Mouse (Mus musculus) liver, adult 2 months (tissue): ENCODE measurements around the gene Rasa2. TPM values are rescaled to one million over a fixed set of nuclear protein-coding genes. Genes with fewer than 3 reads are reported as not detected.

ENCODE experiments used
- DNase-seq: peaks from one replicate; pipeline ENCODE4 v3.0.0-alpha.2; 2011; ENCODE audit warnings: low read depth, low spot score; ENCODE audit errors: extremely low read depth
- H3K27ac ChIP-seq: fragments of 200-500 bp; replicated peaks from 2 replicates; pipeline ENCODE4 v1.5.1; 2012; ENCODE audit warnings: low read depth, mild to moderate bottlenecking, control low read depth, inconsistent platforms, low read length; ENCODE audit not compliant: insufficient read depth
- H3K27me3 ChIP-seq: fragments of 200-500 bp; 2 replicates; pipeline ENCODE4 v1.6.1; 2012; ENCODE audit warnings: mild to moderate bottlenecking, moderate library complexity, low read length, inconsistent platforms; ENCODE audit not compliant: control insufficient read depth, insufficient read depth
- H3K36me3 ChIP-seq: fragments of 200-500 bp; 2 replicates; pipeline ENCODE4 v1.6.1; 2012; ENCODE audit warnings: low read length, inconsistent platforms; ENCODE audit not compliant: control insufficient read depth, insufficient read depth
- H3K4me1 ChIP-seq: fragments of 200-500 bp; 2 replicates; pipeline ENCODE4 v1.6.1; 2011; ENCODE audit warnings: low read length; ENCODE audit not compliant: control insufficient read depth, insufficient read depth
- H3K4me3 ChIP-seq: fragments of 200-500 bp; 2 replicates; pipeline ENCODE4 v1.5.1; 2011; ENCODE audit warnings: low read depth, mild to moderate bottlenecking, control low read depth, low read length, moderate library complexity; ENCODE audit not compliant: insufficient read depth
- H3K79me2 ChIP-seq: fragments of 200-500 bp; 2 replicates; pipeline ENCODE4 v1.6.1; 2012; ENCODE audit warnings: inconsistent platforms, mild to moderate bottlenecking, low read length, moderate library complexity; ENCODE audit not compliant: control insufficient read depth, insufficient read depth
- H3K9ac ChIP-seq: fragments of 200-500 bp; 2 replicates; pipeline ENCODE4 v1.6.1; 2012; ENCODE audit warnings: low read depth, mild to moderate bottlenecking, control low read depth, inconsistent platforms, low read length
- CTCF ChIP-seq: fragments of 200-500 bp; IDR thresholded peaks from 2 replicates; pipeline ENCODE4 v1.5.1; 2011; ENCODE audit warnings: low read depth, low read length, control low read depth
- POLR2A ChIP-seq: fragments of 200-500 bp; IDR thresholded peaks from 2 replicates; pipeline ENCODE4 v1.6.1; 2011; ENCODE audit warnings: low read length, control low read depth; ENCODE audit not compliant: insufficient read depth; ENCODE audit errors: extremely low read depth
- WGBS: fragments of 180-500 bp; shearing (Covaris S2); methylation state at CpG from one replicate; pipeline ENCODE4 v1.1.7; 2018; 5-methylcytosine and 5-hydroxymethylcytosine counted together
- polyA plus RNA-seq: library from polyadenylated mRNA; depleted of rRNA; stranded (reverse); fragments of >200 nt; gene quantifications from 2 replicates; pipeline ENCODE4 v1.2.3, GENCODE M21; 2012
- total RNA-seq: library from RNA; depleted of rRNA; stranded (reverse); fragments of >200 nt; gene quantifications from 2 replicates; pipeline ENCODE4 v1.2.3, GENCODE M21; 2014

Rasa2 gene
- total and polyA plus RNA-seq, 2 experiments, result 0.38 to 1.7 TPM

GRCm38 (mm10) chr9:96675071-96675762, 43.8 kb upstream of the Rasa2 start:
- DNase-seq, result peak; percentile 50
- 33% methylated on average over 5 of the region's 5 CpGs for WGBS
- Histone ChIP-seq H3K79me2 (no peaks in the 10 kb centered on the region), H3K27ac (no peak overlapping the region), H3K4me1 (no peaks in the 10 kb centered on the region), H3K27me3 (no peaks in the 10 kb centered on the region), H3K9ac (no peak overlapping the region), H3K4me3 (no peak overlapping the region), H3K36me3 (no peaks in the 10 kb centered on the region)
- TF ChIP-seq CTCF (peak; percentile 77), POLR2A (no peak)

DNA sequence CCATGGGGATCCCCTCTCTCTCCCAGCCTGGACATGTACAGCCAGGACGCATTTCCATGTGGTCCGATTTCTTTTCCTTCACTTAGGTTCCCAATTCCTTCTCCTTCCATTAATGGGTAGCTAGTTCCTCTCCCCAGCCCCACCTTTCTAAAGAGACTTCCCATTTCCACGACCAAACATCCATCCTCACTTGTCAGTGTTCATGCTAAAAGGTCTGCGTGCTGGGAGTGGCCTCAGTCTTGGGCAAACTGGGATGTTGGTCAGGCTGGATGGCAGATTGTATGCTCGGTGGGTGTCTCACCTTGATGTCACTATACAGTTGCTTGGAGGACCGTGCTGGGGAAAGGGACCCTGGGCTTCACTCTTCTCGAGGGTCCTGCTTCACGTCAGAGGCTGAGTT, 42.9 kb upstream of the Rasa2 start:
- TF ChIP-seq POLR2A, result no peak
- no peak for TF ChIP-seq CTCF
- Histone ChIP-seq H3K4me1 (no peaks in the 10 kb centered on the region), H3K9ac (no peak overlapping the region), H3K4me3 (no peak overlapping the region), H3K27me3 (no peaks in the 10 kb centered on the region), H3K27ac (no peak overlapping the region), H3K36me3 (no peaks in the 10 kb centered on the region), H3K79me2 (no peaks in the 10 kb centered on the region)
- no peak for DNase-seq
- 90% methylated on average over 8 of the region's 8 CpGs for WGBS

- no peaks in the 10 kb centered on the region for H3K27me3 ChIP-seq
- H3K36me3 ChIP-seq, result no peaks in the 10 kb centered on the region
- TF ChIP-seq CTCF (no peak), POLR2A (no peak)
- H3K4me1 ChIP-seq, result no peaks in the 10 kb centered on the region
- H3K4me3 ChIP-seq, result no peak overlapping the region
- H3K79me2 ChIP-seq, result no peaks in the 10 kb centered on the region
- no peak for DNase-seq
- WGBS, result 91% methylated on average over 2 of the region's 2 CpGs
- H3K27ac ChIP-seq, result no peak overlapping the region
- H3K9ac ChIP-seq, result no peak overlapping the region
These were observed 41.0 kb upstream of the Rasa2 start for GRCm38 (mm10) chr9:96672466-96672865.

DNA sequence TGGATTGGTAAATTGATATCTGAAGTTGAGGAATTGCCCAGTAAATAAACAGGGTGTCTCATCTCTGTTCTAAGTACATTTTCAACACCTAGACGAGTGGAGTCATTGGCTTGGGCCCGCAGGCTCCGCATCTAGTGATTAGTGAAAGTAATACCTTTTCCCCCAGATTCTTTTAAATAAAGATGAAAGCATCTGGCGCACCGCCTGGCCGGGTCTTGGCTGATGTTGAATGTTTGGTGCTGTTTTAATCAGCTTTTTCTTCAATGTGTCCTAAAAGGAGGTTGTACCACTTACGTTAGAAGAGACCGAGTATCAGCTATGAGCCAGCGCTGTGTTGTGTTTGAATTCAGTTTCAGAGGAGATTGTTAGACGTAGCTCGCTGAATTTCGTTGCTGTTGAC, 39.8 kb upstream of the Rasa2 start:
- no peak overlapping the region for H3K9ac ChIP-seq
- no peaks in the 10 kb centered on the region for H3K27me3 ChIP-seq
- no peaks in the 10 kb centered on the region for H3K79me2 ChIP-seq
- no peak overlapping the region for H3K4me3 ChIP-seq
- H3K27ac ChIP-seq, result no peak overlapping the region
- WGBS, result 96% methylated on average over 12 of the region's 12 CpGs
- H3K36me3 ChIP-seq, result no peaks in the 10 kb centered on the region
- DNase-seq, result no peak
- H3K4me1 ChIP-seq, result no peaks in the 10 kb centered on the region
- TF ChIP-seq POLR2A, result no peak
- TF ChIP-seq CTCF, result no peak

DNA sequence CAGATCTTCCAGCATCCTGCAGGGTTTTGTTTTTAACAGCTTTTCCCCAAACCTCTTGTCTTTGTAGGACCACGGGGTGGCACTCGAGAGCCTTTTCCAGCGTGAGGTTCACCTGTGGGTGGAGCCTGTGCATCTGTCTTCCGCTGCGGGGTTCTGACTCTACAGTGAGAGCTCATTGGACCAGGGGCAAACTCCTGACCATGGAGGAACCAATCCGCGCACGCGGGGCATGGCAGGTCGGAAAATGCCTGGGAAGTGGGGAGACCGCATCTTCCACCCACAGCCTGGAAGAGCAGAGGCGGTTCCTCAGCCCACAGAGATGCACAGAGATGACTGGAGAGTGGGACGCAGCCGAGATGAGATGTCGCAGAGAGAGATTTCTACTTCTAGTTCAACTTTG, 38.5 kb upstream of the Rasa2 start:
- H3K36me3 ChIP-seq, result no peaks in the 10 kb centered on the region
- DNase-seq, result peak; percentile 85
- TF ChIP-seq POLR2A, result 0 out of 2 replicates have a peak, but pooled peaks have one; percentile 24
- TF ChIP-seq CTCF, result peak; percentile 89
- no peaks in the 10 kb centered on the region for H3K79me2 ChIP-seq
- H3K27ac ChIP-seq, result no peak overlapping the region
- no peaks in the 10 kb centered on the region for H3K4me1 ChIP-seq
- no peak overlapping the region for H3K9ac ChIP-seq
- H3K4me3 ChIP-seq, result peak overlapping the region; percentile 37; the same call in 1 of the 2 replicates
- WGBS, result 6% methylated on average over 15 of the region's 15 CpGs
- H3K27me3 ChIP-seq, result no peaks in the 10 kb centered on the region

GRCm38 (mm10) chr9:96668628-96669027, 37.2 kb upstream of the Rasa2 start:
- no peak for TF ChIP-seq POLR2A
- peak; percentile 37 for TF ChIP-seq CTCF

More at GRCm38 (mm10) chr9:96668628-96669027, 37.2 kb upstream of the Rasa2 start:
- no peak overlapping the region for H3K4me3 ChIP-seq
- H3K79me2 ChIP-seq, result no peaks in the 10 kb centered on the region
- H3K27me3 ChIP-seq, result no peaks in the 10 kb centered on the region
- 48% methylated on average over 5 of the region's 5 CpGs for WGBS
- no peaks in the 10 kb centered on the region for H3K36me3 ChIP-seq
- no peak overlapping the region for H3K9ac ChIP-seq
- H3K4me1 ChIP-seq, result no peaks in the 10 kb centered on the region
- no peak overlapping the region for H3K27ac ChIP-seq
- no peak for DNase-seq
